9 mouse cellular contexts compared by ENCODE assay signal in the genomic region with DNA sequence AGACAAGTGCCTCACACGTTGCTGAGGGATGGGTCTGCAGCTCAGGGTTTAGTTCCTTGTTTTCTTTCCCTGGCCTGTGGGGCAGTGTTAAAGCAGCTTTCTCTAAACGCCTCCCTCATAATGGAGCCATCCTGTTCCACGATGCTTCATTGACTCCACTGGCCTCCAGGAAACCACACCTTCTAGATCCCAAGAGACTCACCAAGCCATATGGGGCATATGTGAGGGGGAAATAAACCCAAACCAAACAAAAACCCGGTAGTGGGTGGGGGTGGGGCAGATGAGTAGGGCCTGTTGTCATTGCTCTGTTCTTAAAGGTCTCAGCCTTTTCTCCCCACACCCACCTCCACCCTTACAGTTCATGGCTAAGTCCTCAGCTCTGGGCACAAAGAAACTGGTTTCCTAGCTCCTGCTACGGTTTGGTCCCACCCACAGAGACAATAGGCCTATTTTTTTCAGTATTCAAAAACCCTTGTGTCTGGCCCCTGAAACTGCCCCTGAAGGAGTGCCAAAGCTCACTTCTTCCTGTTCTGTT. TPM values are rescaled to one million over a fixed set of nuclear protein-coding genes. Genes with fewer than 3 reads are reported as not detected.
DNase-seq lines count a peak whose midpoint lies in the region; ATAC-seq and TF ChIP-seq lines count a peak whose summit lies in the region.
"Had no signal": no experiment of that assay in that cellular context is flagged by ENCODE, and none has a peak within 500 bp of the region (broad histone marks: within the 10 kb centered on the region; RNA-seq: fewer than 3 reads in every experiment).

No protein-coding gene starts in this region.

- H3K4me2 ChIP-seq in kidney, embryonic 15.5 days, result no peak overlapping the region
- H3K4me2 ChIP-seq: liver, embryonic 13.5 days had no signal

- intact Hi-C loops in left cerebral cortex, adult 2 months (cut with DNase I), result no loop called here
- intact Hi-C loops in left cerebral cortex, postnatal 36 days (cut with DNase I), result no loop called here

- ATAC-seq in kidney, embryonic 15.5 days (replicated peaks; ENCODE audit: low FRiP score), result no peak
- ATAC-seq in erythroid progenitor cell, adult 5-6 weeks (replicated peaks; ENCODE audit: low FRiP score, poor library complexity, severe bottlenecking), result no peak

- TF ChIP-seq CTCF in left cerebral cortex, adult 2 months (IDR thresholded peaks at IDR 0.05), result no peak

- 10% methylated on average over 5 of the region's 5 CpGs for WGBS in kidney, embryonic 15.5 days

- H3K9me3 ChIP-seq in kidney, embryonic 15.5 days (replicated peaks), result no peaks in the 10 kb centered on the region
- H3K9me3 ChIP-seq: liver, embryonic 13.5 days had no signal

- no peak overlapping the region for H3K4me3 ChIP-seq in left cerebral cortex, adult 2 months
- no peak overlapping the region for H3K4me3 ChIP-seq in brown adipose tissue, adult 24 weeks (ENCODE audit: insufficient read depth, low read depth, low read length)
- no peak overlapping the region for H3K4me3 ChIP-seq in kidney, embryonic 15.5 days (replicated peaks)
- H3K4me3 ChIP-seq: liver, embryonic 13.5 days had no signal

- peaks cover 34% of the 10 kb centered on the region for H3K4me1 ChIP-seq in brown adipose tissue, adult 24 weeks (ENCODE audit: control insufficient read depth, insufficient read depth, insufficient read length, low read length)
- H3K4me1 ChIP-seq in kidney, embryonic 15.5 days, result peaks cover 28% of the 10 kb centered on the region

- no peaks in the 10 kb centered on the region for H3K36me3 ChIP-seq in kidney, embryonic 15.5 days
- H3K36me3 ChIP-seq: liver, embryonic 13.5 days had no signal

- no peak overlapping the region for H3K9ac ChIP-seq in kidney, embryonic 15.5 days
- H3K9ac ChIP-seq: liver, embryonic 13.5 days had no signal

- H3K27me3 ChIP-seq in kidney, embryonic 15.5 days, result no peaks in the 10 kb centered on the region
- H3K27me3 ChIP-seq: liver, embryonic 13.5 days had no signal

- peak overlapping the region; percentile 47; the same call in 1 of the 2 replicates for H3K27ac ChIP-seq in left cerebral cortex, adult 2 months
- peak overlapping the region; percentile 87 for H3K27ac ChIP-seq in brown adipose tissue, adult 24 weeks (replicated peaks; ENCODE audit: low read depth, low read length)
- peak overlapping the region; percentile 52 for H3K27ac ChIP-seq in kidney, embryonic 15.5 days
- H3K27ac ChIP-seq: liver, embryonic 13.5 days had no signal

- DNase-seq in left cerebral cortex, adult 2 months (ENCODE audit: extremely low spot score in 1 of 2, low spot score in 2 of 2), result no peak
- DNase-seq in left cerebral cortex, postnatal 36 days (ENCODE audit: low spot score in 2 of 2), result no peak
- DNase-seq in skeletal muscle tissue, adult 2 months (ENCODE audit: low read depth, low spot score), result peak; percentile 22
- DNase-seq in adrenal gland, postnatal 4 days (ENCODE audit: low spot score in 2 of 2), result no peak
- DNase-seq in left cerebral cortex, adult 8-10 months (ENCODE audit: low spot score in 2 of 2), result no peak
- DNase-seq: liver, embryonic 13.5 days had no signal

RNA-seq across cellular contexts. Expression of a gene that starts 20.4 kb away (rescaled TPM):
- not detected for total RNA-seq in left cerebral cortex, adult 2 months (2021)
- total RNA-seq in left cerebral cortex, postnatal 36 days (2021), result not detected
- polyA plus RNA-seq in brown adipose tissue, adult 24 weeks (2012; ENCODE audit: insufficient read depth, insufficient read length, missing spikeins), result not detected in 2 replicates
- polyA plus RNA-seq in kidney, embryonic 15.5 days (2015; fragmentation: Nextera tagmentation; extraction: Ambion mirVana), result 0.45 and 0.84 TPM in 2 replicates
- total RNA-seq in adrenal gland, postnatal 4 days (2021), result not detected
- total RNA-seq in erythroid progenitor cell, adult 5-6 weeks (2015; ENCODE audit: low replicate concordance), result not detected in 2 replicates
- total RNA-seq in erythroid progenitor cell, adult 5-6 weeks (2017; ENCODE audit: low replicate concordance), result not detected in 2 replicates
- not detected for total RNA-seq in left cerebral cortex, adult 8-10 months (2022)
- polyA plus RNA-seq: liver, embryonic 13.5 days had no signal

RNA-seq across cellular contexts. Expression of a gene that starts 34.6 kb away (rescaled TPM):
- total RNA-seq in left cerebral cortex, adult 2 months (2021), result 1 to 10 TPM; 7.5 to 7.8 TPM
- 10 to 100 TPM in 1 of 2 experiments, 1 to 10 TPM in 1; 6.0 to 11.2 TPM for total RNA-seq in left cerebral cortex, postnatal 36 days (2021)
- polyA plus RNA-seq in brown adipose tissue, adult 24 weeks (2012; ENCODE audit: insufficient read depth, insufficient read length, missing spikeins), result 1,111 and 1,189 TPM in 2 replicates
- 9.6 and 12.2 TPM in 2 replicates for polyA plus RNA-seq in kidney, embryonic 15.5 days (2015; fragmentation: Nextera tagmentation; extraction: Ambion mirVana)
- 100 to 1,000 TPM; 139 to 178 TPM for total RNA-seq in adrenal gland, postnatal 4 days (2021)
- 1.1 and 10.9 TPM in 2 replicates for total RNA-seq in erythroid progenitor cell, adult 5-6 weeks (2015; ENCODE audit: low replicate concordance)
- total RNA-seq in erythroid progenitor cell, adult 5-6 weeks (2017; ENCODE audit: low replicate concordance), result 0.23 and 13.1 TPM in 2 replicates
- total RNA-seq in left cerebral cortex, adult 8-10 months (2022), result 10 to 100 TPM in 1 of 4 experiments, 1 to 10 TPM in 3; 8.2 to 10.7 (median 8.8) TPM

RNA-seq across cellular contexts. Expression of a gene that starts 44.3 kb away (rescaled TPM):
- 1 to 10 TPM; 3.1 to 4.1 TPM for total RNA-seq in left cerebral cortex, adult 2 months (2021)
- 1 to 10 TPM; 2.0 to 3.0 TPM for total RNA-seq in left cerebral cortex, postnatal 36 days (2021)
- 4.3 and 8.3 TPM in 2 replicates for polyA plus RNA-seq in brown adipose tissue, adult 24 weeks (2012; ENCODE audit: insufficient read depth, insufficient read length, missing spikeins)
- polyA plus RNA-seq in kidney, embryonic 15.5 days (2015; fragmentation: Nextera tagmentation; extraction: Ambion mirVana), result 3.9 and 11.4 TPM in 2 replicates
- 10 to 100 TPM; 14.9 to 21.4 TPM for total RNA-seq in adrenal gland, postnatal 4 days (2021)
- total RNA-seq in erythroid progenitor cell, adult 5-6 weeks (2015; ENCODE audit: low replicate concordance), result 52.0 and 58.4 TPM in 2 replicates
- 9.5 and 13.3 TPM in 2 replicates for total RNA-seq in erythroid progenitor cell, adult 5-6 weeks (2017; ENCODE audit: low replicate concordance)
- 1 to 10 TPM; 2.3 to 3.3 (median 2.8) TPM for total RNA-seq in left cerebral cortex, adult 8-10 months (2022)

Comparison
In these comparisons a context has a peak if more than half of its experiments do, and no peak if none do; other contexts are left out.
1. RNA of a gene that starts 34.6 kb away (total RNA-seq): 139 to 178 TPM in adrenal gland, postnatal 4 days; 6.0 to 11.2 TPM in left cerebral cortex, postnatal 36 days, 0.23 to 13.1 TPM in erythroid progenitor cell, adult 5-6 weeks, 8.2 to 10.7 TPM in left cerebral cortex, adult 8-10 months and 7.5 to 7.8 TPM in left cerebral cortex, adult 2 months; every median in the first group is over 4 times any median in the second.
2. Peak in every context shown above with its lines, with median percentiles within 50 percentile points of each other: H3K27ac ChIP-seq.